Mouse (Mus musculus): Measurements from ENCODE around the gene Zfand3. TPM values are rescaled to one million over a fixed set of nuclear protein-coding genes. Genes with fewer than 3 reads are reported as not detected.
A peak's percentile ranks its signal among the peaks of the same experiment; 100 is the strongest.

The Zfand3 gene
- polyA plus RNA-seq, 1 experiment: 107 TPM

GRCm38 (mm10) chr17:29975731-29976130 is 28.8 kb upstream of the Zfand3 start:
- 1% methylated on average over 8 of the region's 8 CpGs for WGBS
- TF ChIP-seq POLR2A (IDR thresholded peaks at IDR 0.05; ENCODE audit: borderline replicate concordance, insufficient read depth, low read length) (no peak), CTCF (IDR thresholded peaks at IDR 0.05; ENCODE audit: borderline replicate concordance, insufficient read depth, low read depth, low read length) (peak; percentile 78)
- H3K4me3 ChIP-seq (replicated peaks; ENCODE audit: insufficient read depth, low read depth, low read length): no peak overlapping the region
- no peaks in the 10 kb centered on the region for H3K27me3 ChIP-seq (ENCODE audit: control insufficient read depth, insufficient read depth, low read length)
- peaks cover 15% of the 10 kb centered on the region for H3K4me1 ChIP-seq (ENCODE audit: control insufficient read depth, insufficient read depth, low read length)
- 0 out of 2 replicates have a peak overlapping the region, but pooled peaks have one; percentile 31 for H3K27ac ChIP-seq (ENCODE audit: insufficient read depth, low read length)
- DNase-seq: peak; percentile 97 to 98

DNA sequence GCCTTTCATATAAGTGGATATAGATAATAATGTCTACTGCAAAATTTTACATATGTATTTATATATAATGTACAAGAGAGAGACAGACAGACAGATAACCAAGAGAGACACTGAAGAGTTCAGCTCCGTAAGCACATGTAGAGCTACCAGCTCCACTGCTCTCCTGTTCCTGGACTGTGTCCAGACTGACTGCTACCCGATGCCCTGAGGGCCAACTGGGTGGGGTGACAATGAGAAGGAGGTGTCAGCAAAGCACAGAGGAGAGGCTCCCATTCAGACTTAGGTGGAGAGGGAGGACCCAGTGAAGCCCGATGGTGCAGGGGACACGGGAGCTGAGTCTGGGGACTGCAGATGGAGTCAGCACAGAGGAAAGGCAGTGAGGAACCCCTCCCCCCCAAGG is 25.5 kb upstream of the Zfand3 start:
- Histone ChIP-seq H3K4me3 (replicated peaks; ENCODE audit: insufficient read depth, low read depth, low read length) (no peak overlapping the region), H3K4me1 (ENCODE audit: control insufficient read depth, insufficient read depth, low read length) (peaks cover 20% of the 10 kb centered on the region), H3K27me3 (ENCODE audit: control insufficient read depth, insufficient read depth, low read length) (no peaks in the 10 kb centered on the region), H3K27ac (ENCODE audit: insufficient read depth, low read length) (no peak overlapping the region)
- no peak for TF ChIP-seq POLR2A (IDR thresholded peaks at IDR 0.05; ENCODE audit: borderline replicate concordance, insufficient read depth, low read length)
- DNase-seq: no peak
- 70% methylated on average over 4 of the region's 4 CpGs for WGBS

- no peak for DNase-seq
- H3K4me3 ChIP-seq (replicated peaks; ENCODE audit: insufficient read depth, low read depth, low read length): no peak overlapping the region
- H3K27me3 ChIP-seq (ENCODE audit: control insufficient read depth, insufficient read depth, low read length): no peaks in the 10 kb centered on the region
- H3K4me1 ChIP-seq (ENCODE audit: control insufficient read depth, insufficient read depth, low read length): peaks cover 14% of the 10 kb centered on the region; the same call in 1 of the 2 replicates
- TF ChIP-seq CTCF (IDR thresholded peaks at IDR 0.05; ENCODE audit: borderline replicate concordance, insufficient read depth, low read depth, low read length): no peak
- TF ChIP-seq POLR2A (IDR thresholded peaks at IDR 0.05; ENCODE audit: borderline replicate concordance, insufficient read depth, low read length): no peak
- 90% methylated on average over 7 of the region's 7 CpGs for WGBS
- H3K27ac ChIP-seq (ENCODE audit: insufficient read depth, low read length): no peak overlapping the region
Observed at GRCm38 (mm10) chr17:29979841-29980240, 24.7 kb upstream of the Zfand3 start.

DNA sequence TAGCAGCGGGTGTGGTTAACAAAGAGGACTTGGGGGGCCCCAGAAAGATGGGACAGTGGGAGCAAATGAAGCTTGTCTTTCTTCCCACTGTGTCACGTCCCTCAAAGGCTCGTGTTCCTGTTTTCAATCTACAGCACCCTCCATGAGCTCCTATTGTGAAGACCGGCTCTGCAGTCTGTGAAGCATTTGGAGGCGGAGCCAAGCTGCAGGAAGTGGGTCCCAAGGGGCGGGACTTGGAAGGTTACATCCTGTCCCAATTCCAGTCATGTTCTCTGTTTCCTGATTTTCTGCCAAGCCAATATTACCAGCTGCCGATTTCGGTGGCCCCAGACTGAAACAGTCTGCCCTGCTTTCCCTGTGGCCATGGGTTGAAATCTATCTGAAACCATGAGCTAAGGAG is 23.0 kb upstream of the Zfand3 start:
- TF ChIP-seq CTCF (IDR thresholded peaks at IDR 0.05; ENCODE audit: borderline replicate concordance, insufficient read depth, low read depth, low read length): no peak
- Histone ChIP-seq H3K4me1 (ENCODE audit: control insufficient read depth, insufficient read depth, low read length) (peaks cover 5% of the 10 kb centered on the region; the same call in 1 of the 2 replicates), H3K27ac (ENCODE audit: insufficient read depth, low read length) (no peak overlapping the region), H3K27me3 (ENCODE audit: control insufficient read depth, insufficient read depth, low read length) (no peaks in the 10 kb centered on the region), H3K4me3 (replicated peaks; ENCODE audit: insufficient read depth, low read depth, low read length) (no peak overlapping the region)
- 73% methylated on average over 8 of the region's 8 CpGs for WGBS
- DNase-seq: no peak

- no peak overlapping the region for H3K4me3 ChIP-seq (replicated peaks; ENCODE audit: insufficient read depth, low read depth, low read length)
- DNase-seq: no peak
- WGBS: 39% methylated on average over 5 of the region's 5 CpGs
Observed at GRCm38 (mm10) chr17:29983190-29983589, 21.3 kb upstream of the Zfand3 start.

GRCm38 (mm10) chr17:29984931-29985330 is 19.6 kb upstream of the Zfand3 start:
- no peak overlapping the region for H3K27ac ChIP-seq (ENCODE audit: insufficient read depth, low read length)
- 54% methylated on average over 7 of the region's 7 CpGs for WGBS
- TF ChIP-seq CTCF (IDR thresholded peaks at IDR 0.05; ENCODE audit: borderline replicate concordance, insufficient read depth, low read depth, low read length) (no peak), POLR2A (IDR thresholded peaks at IDR 0.05; ENCODE audit: borderline replicate concordance, insufficient read depth, low read length) (no peak)
- DNase-seq: no peak
- H3K4me1 ChIP-seq (ENCODE audit: control insufficient read depth, insufficient read depth, low read length): peaks cover 5% of the 10 kb centered on the region; the same call in 1 of the 2 replicates
- H3K27me3 ChIP-seq (ENCODE audit: control insufficient read depth, insufficient read depth, low read length): no peaks in the 10 kb centered on the region
- no peak overlapping the region for H3K4me3 ChIP-seq (replicated peaks; ENCODE audit: insufficient read depth, low read depth, low read length)

More at GRCm38 (mm10) chr17:29983190-29983589, 21.3 kb upstream of the Zfand3 start:
- no peak overlapping the region for H3K27ac ChIP-seq (ENCODE audit: insufficient read depth, low read length)
- peaks cover 5% of the 10 kb centered on the region; the same call in 1 of the 2 replicates for H3K4me1 ChIP-seq (ENCODE audit: control insufficient read depth, insufficient read depth, low read length)
- TF ChIP-seq POLR2A (IDR thresholded peaks at IDR 0.05; ENCODE audit: borderline replicate concordance, insufficient read depth, low read length) (no peak), CTCF (IDR thresholded peaks at IDR 0.05; ENCODE audit: borderline replicate concordance, insufficient read depth, low read depth, low read length) (no peak)
- no peaks in the 10 kb centered on the region for H3K27me3 ChIP-seq (ENCODE audit: control insufficient read depth, insufficient read depth, low read length)

DNA sequence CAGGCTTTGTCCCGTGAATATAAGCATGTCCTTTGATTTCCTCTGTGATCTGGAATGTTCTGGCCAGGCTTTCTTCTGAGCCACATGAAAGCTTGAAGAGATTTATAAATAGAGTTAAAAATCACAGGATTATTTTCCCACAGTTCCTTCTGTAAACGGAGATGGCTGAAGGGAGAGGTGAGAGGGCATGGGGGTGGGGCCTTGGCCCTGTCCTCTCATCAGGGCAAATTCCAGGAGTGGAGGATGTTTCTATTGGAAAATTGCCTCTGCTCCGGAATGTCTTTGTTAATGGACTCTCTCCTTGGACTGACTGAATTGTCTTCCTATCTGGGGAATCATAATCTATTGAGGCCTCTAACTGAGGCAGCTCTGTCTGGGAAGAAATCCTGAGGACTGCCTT is 19.0 kb upstream of the Zfand3 start:
- 63% methylated on average over 3 of the region's 3 CpGs for WGBS
- H3K27ac ChIP-seq (ENCODE audit: insufficient read depth, low read length): no peak overlapping the region
- H3K4me1 ChIP-seq (ENCODE audit: control insufficient read depth, insufficient read depth, low read length): peaks cover 5% of the 10 kb centered on the region; the same call in 1 of the 2 replicates
- DNase-seq: no peak
- H3K4me3 ChIP-seq (replicated peaks; ENCODE audit: insufficient read depth, low read depth, low read length): no peak overlapping the region
- TF ChIP-seq CTCF (IDR thresholded peaks at IDR 0.05; ENCODE audit: borderline replicate concordance, insufficient read depth, low read depth, low read length) (no peak), POLR2A (IDR thresholded peaks at IDR 0.05; ENCODE audit: borderline replicate concordance, insufficient read depth, low read length) (no peak)
- no peaks in the 10 kb centered on the region for H3K27me3 ChIP-seq (ENCODE audit: control insufficient read depth, insufficient read depth, low read length)

- H3K27ac ChIP-seq (ENCODE audit: insufficient read depth, low read length): no peak overlapping the region
- TF ChIP-seq CTCF (IDR thresholded peaks at IDR 0.05; ENCODE audit: borderline replicate concordance, insufficient read depth, low read depth, low read length) (no peak), POLR2A (IDR thresholded peaks at IDR 0.05; ENCODE audit: borderline replicate concordance, insufficient read depth, low read length) (no peak)
- peaks cover 2% of the 10 kb centered on the region; the same call in 1 of the 2 replicates for H3K4me1 ChIP-seq (ENCODE audit: control insufficient read depth, insufficient read depth, low read length)
- H3K27me3 ChIP-seq (ENCODE audit: control insufficient read depth, insufficient read depth, low read length): no peaks in the 10 kb centered on the region
- 79% methylated on average over 5 of the region's 5 CpGs for WGBS
- no peak for DNase-seq
- H3K4me3 ChIP-seq (replicated peaks; ENCODE audit: insufficient read depth, low read depth, low read length): no peak overlapping the region
Observed at GRCm38 (mm10) chr17:29988141-29988540, 16.4 kb upstream of the Zfand3 start.

Measured in cerebellum, adult 2 months (tissue).